Mouse (Mus musculus) embryo, embryonic 11 days (tissue): Measurements from ENCODE around the gene Blm.
A peak's percentile ranks its signal among the peaks of the same experiment; 100 is the strongest.
"Not testable (repeated sequence)": the region's sequence is repeated elsewhere in the genome, so short reads cannot be mapped to it uniquely, and the experiment has no call there.

Source experiments
- DNase-seq: peaks from one replicate; pipeline ENCODE4 v3.0.0-alpha.2; 2015

Blm gene

GRCm38 (mm10) chr7:80531087-80531486 lies 3.8 kb downstream of the Blm start:
- DNase-seq: no peak

- DNase-seq: no peak
Observed at GRCm38 (mm10) chr7:80530646-80531045, 4.3 kb downstream of the Blm start.

- DNase-seq: no peak
Observed at GRCm38 (mm10) chr7:80526698-80527097, 8.2 kb downstream of the Blm start.

GRCm38 (mm10) chr7:80512408-80513085 lies 22.4 kb downstream of the Blm start:
- DNase-seq: no peak

GRCm38 (mm10) chr7:80507697-80508096 lies 27.2 kb downstream of the Blm start:
- DNase-seq: not testable (repeated sequence)

GRCm38 (mm10) chr7:80506007-80506406 lies 28.9 kb downstream of the Blm start:
- no peak for DNase-seq

- DNase-seq: no peak
Observed at GRCm38 (mm10) chr7:80504920-80505319, 30.0 kb downstream of the Blm start.

- no peak for DNase-seq
Observed at GRCm38 (mm10) chr7:80501006-80501405, 33.9 kb downstream of the Blm start.

- DNase-seq: no peak
Observed at GRCm38 (mm10) chr7:80500099-80500498, 34.8 kb downstream of the Blm start.

- no peak for DNase-seq
Observed at GRCm38 (mm10) chr7:80499190-80499962, 35.5 kb downstream of the Blm start.

- no peak for DNase-seq
Observed at GRCm38 (mm10) chr7:80496656-80497055, 38.3 kb downstream of the Blm start.

GRCm38 (mm10) chr7:80495210-80495609 lies 39.7 kb downstream of the Blm start:
- DNase-seq: no peak

- DNase-seq: no peak
Observed at GRCm38 (mm10) chr7:80491995-80492394, 42.9 kb downstream of the Blm start.

- no peak for DNase-seq
Observed at GRCm38 (mm10) chr7:80491086-80491485, 43.8 kb downstream of the Blm start.

GRCm38 (mm10) chr7:80490351-80490750 lies 44.6 kb downstream of the Blm start:
- DNase-seq: no peak

GRCm38 (mm10) chr7:80489445-80489844 lies 45.5 kb downstream of the Blm start:
- no peak for DNase-seq

GRCm38 (mm10) chr7:80487239-80487638 lies 47.7 kb downstream of the Blm start:
- no peak for DNase-seq

- peak; percentile 40 for DNase-seq
Observed at GRCm38 (mm10) chr7:80480097-80480496, 54.8 kb downstream of the Blm start.

GRCm38 (mm10) chr7:80473837-80474236 lies 61.1 kb downstream of the Blm start:
- no peak for DNase-seq

- DNase-seq: no peak
Observed at GRCm38 (mm10) chr7:80468851-80469250, 66.1 kb downstream of the Blm start.

GRCm38 (mm10) chr7:80467334-80467733 lies 67.6 kb downstream of the Blm start:
- no peak for DNase-seq

- DNase-seq: no peak
Observed at GRCm38 (mm10) chr7:80464831-80465230, 70.1 kb downstream of the Blm start.

GRCm38 (mm10) chr7:80461891-80462290 lies 73.0 kb downstream of the Blm start:
- no peak for DNase-seq

GRCm38 (mm10) chr7:80460892-80461291 lies 74.0 kb downstream of the Blm start:
- DNase-seq: no peak

- no peak for DNase-seq
Observed at GRCm38 (mm10) chr7:80460199-80460598, 74.7 kb downstream of the Blm start.
